Mouse (Mus musculus): ENCODE data around the gene Eno4.
A peak's percentile ranks its signal among the peaks of the same experiment; 100 is the strongest.
"Not testable (repeated sequence)": the region's sequence is repeated elsewhere in the genome, so short reads cannot be mapped to it uniquely, and the experiment has no call there.

Eno4 gene

DNA sequence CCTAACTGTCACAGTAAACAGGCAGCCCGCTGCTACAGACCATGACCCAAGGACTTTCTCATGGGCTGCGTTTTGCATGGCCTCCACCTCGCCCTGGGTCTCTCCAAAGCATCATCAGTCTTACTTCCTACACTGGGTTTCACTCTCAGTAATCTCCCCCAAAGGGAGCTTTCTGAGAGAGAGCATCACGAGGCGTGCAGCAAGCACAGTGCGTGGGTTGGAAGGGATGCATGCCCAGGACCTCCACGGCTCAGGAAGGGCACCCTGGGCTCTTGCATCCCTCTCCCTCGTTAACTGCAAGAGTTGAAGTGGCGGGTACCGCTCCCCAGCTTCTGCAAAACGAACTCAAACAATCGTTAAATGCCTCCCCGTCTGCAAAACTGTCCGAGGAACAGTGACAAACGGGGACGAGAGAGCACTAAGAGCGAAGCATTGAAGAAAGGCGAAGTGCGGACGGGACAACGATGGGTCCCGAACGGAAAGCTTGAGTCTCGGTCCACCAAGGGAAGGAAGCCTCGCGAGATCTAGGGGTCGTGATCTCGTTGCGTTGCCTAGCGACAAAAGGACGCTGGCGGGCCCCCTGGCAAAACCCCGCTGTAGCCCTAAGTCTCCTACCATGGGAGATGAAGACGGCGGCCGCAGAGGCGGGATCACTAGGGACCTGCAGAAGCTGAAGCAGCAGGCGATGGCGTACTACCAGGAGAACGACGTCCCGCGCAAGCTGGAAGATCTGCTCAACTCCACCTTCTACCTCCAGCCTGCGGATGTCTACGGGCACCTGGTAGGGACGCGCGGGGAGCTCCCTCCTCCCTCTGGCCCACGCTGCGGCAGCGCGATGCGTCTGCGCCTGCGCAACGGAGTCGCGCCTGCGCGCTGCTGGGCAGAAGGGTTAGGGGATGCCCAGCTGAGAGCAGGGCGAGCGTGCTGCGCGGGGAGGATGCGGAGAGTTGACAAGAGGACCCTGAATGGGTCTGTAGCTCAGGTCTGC lies at the start of gene Eno4, which contains the start of gene Hspa12a:
Gene Eno4, plus strand, starts transcription at position 585 of the 988 bp plus-strand sequence.
Gene Hspa12a, minus strand, starts transcription at position 814 of the 988 bp plus-strand sequence.
- peak; percentile 83 for DNase-seq (ENCODE audit: low read depth)

- no peak for DNase-seq (ENCODE audit: low read depth)
These were observed 47.0 kb upstream of the Eno4 start for GRCm38 (mm10) chr19:58896216-58896615.

DNA sequence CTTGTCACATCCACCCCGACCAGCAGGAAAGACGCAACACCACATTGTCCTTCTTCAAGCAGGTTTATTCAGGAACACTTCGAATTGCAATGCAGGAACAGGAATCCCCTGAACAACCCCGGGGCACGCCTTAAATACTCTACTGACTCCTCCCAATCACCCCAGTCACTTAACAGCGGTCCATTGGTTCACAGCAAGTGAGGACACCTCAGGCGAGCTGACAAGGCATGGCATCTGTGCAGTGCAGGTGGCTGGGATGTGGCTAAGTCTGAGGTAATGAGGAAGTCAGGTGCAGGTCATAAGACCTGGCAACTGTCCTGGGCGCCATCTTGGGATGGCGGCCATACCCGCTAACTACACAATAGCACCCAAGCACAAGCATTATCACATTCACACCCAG lies 42.8 kb upstream of the Eno4 start:
- not testable (repeated sequence) for DNase-seq (ENCODE audit: low read depth)

- no peak for DNase-seq (ENCODE audit: low read depth)
These were observed 39.9 kb upstream of the Eno4 start for GRCm38 (mm10) chr19:58903079-58903898.

- peak; percentile 61 for DNase-seq (ENCODE audit: low read depth)
These were observed 39.3 kb upstream of the Eno4 start for GRCm38 (mm10) chr19:58903899-58904327.

DNA sequence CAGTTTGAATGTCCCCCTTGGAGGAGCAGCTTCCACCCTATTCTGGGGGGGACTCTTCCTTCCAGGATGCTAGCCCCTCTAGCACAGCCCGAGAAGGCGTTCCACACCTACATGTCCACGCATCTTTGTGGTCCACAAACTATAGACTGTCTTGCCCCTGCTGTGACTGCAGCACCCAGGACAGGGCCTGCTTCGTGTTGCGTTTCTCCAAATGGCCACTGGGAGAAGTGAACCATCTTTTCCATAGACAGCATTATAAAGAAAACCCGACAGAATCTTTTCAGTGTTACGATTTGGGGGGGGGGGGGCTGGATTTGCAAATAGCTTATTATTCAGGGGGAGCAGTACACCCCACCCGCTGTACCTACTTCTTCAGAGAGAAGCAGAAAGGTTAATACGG lies 36.5 kb upstream of the Eno4 start:
- no peak for DNase-seq (ENCODE audit: low read depth)

DNA sequence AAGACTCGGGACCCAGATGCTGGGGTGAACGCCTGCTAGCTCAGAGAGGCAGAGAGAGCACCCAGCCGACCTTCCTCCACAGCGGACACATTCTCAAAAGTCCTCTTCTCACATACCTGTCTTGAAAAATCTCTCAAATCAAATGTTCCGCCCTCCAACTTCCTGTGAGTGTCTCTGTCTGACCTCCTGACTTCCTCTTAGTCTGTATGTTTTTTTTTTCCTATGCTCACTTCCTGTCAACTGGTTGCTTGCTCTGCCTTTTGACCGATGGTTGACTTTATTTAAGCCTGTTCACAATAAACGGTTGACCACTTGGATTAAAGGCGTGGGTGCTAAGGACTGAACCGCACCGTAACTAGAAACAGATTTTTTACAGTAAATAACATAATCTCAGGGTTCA lies 35.2 kb upstream of the Eno4 start:
- DNase-seq (ENCODE audit: low read depth), result no peak

GRCm38 (mm10) chr19:58910941-58911368 lies 32.3 kb upstream of the Eno4 start:
- peak; percentile 16 for DNase-seq (ENCODE audit: low read depth)

DNA sequence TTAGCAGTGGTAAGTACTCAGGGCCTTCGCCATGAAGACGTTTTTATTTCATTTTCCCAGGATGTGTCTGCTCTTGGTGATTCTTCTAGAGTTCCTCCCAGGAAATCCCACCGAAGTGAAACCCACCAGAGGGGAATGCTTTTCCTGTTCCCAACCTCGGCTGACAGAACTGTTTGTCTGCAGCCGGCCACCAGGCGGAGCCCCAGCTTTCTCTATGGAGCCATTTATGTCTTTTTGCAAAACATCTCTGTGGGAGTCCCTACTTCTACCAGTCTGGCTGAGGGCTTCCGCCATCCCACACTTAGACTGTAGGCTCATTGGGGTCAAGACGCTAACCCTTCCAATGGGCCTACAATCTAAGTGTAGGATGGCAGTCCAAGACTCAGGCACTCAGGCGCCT lies 31.8 kb upstream of the Eno4 start:
- peak; percentile 32 for DNase-seq (ENCODE audit: low read depth)

DNA sequence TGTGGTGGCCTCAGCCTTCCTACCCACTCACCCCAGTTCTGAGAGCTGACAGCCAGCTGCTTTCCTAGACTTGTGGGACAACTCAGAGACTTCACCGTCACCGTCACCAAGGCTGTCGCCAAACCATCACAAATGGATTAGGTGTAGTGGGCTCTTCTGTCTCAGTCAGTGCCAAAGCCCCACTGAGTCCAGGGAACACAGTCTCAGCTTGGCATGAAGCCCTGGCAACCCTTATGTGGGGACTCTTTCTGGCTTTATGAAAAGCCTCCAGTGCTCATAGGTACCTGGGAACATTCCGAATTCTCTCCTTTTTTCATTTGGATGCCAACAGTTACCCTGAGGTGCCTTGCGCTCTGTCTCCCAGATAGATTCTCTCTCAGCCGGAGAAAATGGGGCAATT lies 29.9 kb upstream of the Eno4 start:
- DNase-seq (ENCODE audit: low read depth), result no peak

DNA sequence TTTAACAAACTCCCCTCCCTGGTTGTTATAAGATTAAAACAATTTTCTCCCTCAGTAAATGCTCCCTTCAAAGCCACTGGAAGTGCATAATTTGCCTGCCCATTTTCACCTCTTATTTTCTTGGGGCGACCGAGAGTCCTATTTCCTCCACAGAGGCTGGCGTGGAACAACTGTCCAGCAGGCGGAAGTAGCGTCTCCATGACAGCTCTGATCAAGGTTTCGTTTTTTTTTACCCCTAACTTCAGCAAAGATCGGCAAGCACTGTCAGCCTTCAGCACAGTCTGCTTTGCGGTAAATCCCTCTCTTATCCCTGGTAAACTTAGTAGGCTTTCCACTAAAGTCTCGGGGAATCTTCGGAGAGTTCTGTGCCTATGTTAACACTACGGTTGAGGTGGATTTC lies 24.6 kb upstream of the Eno4 start:
- no peak for DNase-seq (ENCODE audit: low read depth)

DNA sequence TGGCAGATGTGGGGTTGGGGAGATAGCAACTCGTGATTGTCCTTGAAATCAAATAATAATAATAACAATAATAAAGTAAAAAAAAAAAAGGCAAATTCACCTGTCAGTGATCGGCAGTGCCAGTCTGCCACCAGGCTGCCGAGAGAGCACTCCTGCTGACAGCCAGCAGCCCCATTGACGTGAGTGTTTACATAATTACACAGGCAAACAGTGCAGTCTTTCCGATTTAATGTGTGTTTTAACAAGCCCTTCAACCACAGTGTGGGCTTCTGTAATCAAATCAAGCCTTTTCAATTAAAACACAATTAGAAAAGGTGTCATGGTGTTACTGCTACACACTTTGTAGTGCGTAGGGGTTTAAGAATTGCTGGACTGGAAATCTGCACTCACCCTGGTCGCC lies 24.1 kb upstream of the Eno4 start:
- no peak for DNase-seq (ENCODE audit: low read depth)

- no peak for DNase-seq (ENCODE audit: low read depth)
These were observed 12.0 kb upstream of the Eno4 start for GRCm38 (mm10) chr19:58931081-58931800.

DNA sequence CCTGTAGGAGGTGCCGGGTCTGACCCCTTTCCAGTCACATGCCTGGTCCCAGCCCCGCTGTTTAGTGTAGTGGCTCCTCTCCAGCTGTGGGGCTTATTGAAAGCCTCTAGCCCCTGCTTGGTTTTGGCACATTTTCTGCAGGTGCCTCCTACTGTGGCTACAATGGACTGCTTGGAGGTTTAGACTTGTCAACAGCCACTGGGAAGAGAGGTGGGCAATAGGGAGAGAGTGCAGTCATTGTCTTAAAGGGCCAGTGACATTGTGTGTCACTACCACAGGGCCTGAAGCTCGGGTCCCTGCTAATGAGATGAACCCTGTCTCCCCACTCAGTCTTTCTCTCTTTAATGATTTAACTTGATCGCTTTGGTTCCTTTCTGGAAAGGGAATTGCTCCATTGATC lies 10.2 kb upstream of the Eno4 start:
- DNase-seq (ENCODE audit: low read depth), result no peak

- DNase-seq (ENCODE audit: low read depth), result no peak
These were observed 2.7 kb downstream of the Eno4 start for GRCm38 (mm10) chr19:58945959-58946358.

GRCm38 (mm10) chr19:58951521-58951920 lies 8.3 kb downstream of the Eno4 start:
- DNase-seq (ENCODE audit: low read depth), result no peak

DNA sequence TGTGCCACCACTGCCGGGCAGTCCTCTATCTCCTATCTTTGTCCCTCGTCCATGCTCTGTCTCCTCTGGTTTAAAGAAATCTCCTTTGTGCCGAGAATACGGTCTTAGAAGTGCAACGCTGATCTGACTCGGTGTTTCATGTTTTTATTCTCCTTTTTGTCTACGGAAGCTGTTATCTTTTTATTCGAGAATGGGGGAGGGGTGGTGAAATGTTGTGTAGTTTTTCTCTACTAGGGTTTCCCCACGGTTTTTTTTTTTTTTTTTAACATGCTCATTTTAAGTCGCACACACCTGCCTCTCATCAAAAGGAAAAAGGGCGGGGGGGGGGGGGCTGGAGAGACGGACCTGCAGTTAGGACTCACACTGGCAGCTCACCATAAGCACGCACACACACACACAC lies 9.0 kb downstream of the Eno4 start:
- DNase-seq (ENCODE audit: low read depth), result no peak

- DNase-seq (ENCODE audit: low read depth), result no peak
These were observed 11.6 kb downstream of the Eno4 start for GRCm38 (mm10) chr19:58954779-58955178.

- no peak for DNase-seq (ENCODE audit: low read depth)
These were observed 19.8 kb downstream of the Eno4 start for GRCm38 (mm10) chr19:58963011-58963410.

DNA sequence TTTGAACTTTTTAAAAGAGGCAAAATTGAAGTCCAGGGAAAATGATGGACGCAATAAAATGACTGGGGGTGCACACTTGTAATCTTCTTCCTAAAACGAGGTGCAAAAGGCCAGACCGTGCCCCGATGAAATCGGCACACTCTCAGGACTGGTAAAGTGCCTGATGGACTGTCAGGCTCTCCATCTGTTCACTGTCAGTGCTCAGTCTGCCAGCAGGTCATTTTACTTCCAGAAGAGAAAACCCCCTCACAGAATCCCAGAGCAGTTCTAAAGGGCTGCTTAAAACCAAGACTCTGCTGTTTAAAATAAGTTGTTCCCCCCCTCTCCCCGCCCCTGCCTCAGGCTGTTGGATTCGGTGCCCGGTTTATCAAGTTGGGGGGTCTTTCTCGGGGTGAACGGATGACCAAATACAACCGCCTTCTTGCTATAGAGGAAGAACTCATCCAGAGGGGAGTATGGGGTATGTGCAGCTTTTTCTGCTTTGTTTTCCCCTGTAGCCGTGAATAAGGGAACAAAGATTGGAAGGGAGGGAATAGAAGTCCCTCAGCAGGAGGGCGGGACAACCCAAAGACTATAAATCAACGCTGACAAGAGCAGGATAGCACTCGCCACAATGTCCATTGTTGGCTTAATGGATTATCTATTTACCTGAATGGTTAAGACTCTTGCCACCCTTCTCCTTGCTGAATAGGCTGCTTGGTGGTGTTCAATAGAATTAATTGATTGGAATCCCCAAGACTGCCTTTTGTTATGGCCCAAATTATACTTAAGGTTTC lies 25.7 kb downstream of the Eno4 start:
- DNase-seq (ENCODE audit: low read depth), result no peak

GRCm38 (mm10) chr19:58970826-58971225 lies 27.6 kb downstream of the Eno4 start:
- DNase-seq (ENCODE audit: low read depth), result no peak
